Mouse (Mus musculus): ENCODE measurements at regions not wholly inside any gene's neighbourhood (a gene's known extent, or its start where the extent isn't known, plus 50 kb on each side); places are given as distances from the start of the nearest gene placed in this dataset.

GRCm38 (mm10) chr4:55812846-55813245 is 280.6 kb upstream of the Klf4 start:
- no peak overlapping the region for H3K4me2 ChIP-seq
- no peaks in the 10 kb centered on the region for H3K9me3 ChIP-seq (replicated peaks)
- H3K36me3 ChIP-seq = no peaks in the 10 kb centered on the region
- H3K27me3 ChIP-seq = no peaks in the 10 kb centered on the region
- H3K4me3 ChIP-seq (replicated peaks) = no peak overlapping the region
- WGBS = 85% methylated on average over 8 of the region's 8 CpGs
- no peaks in the 10 kb centered on the region for H3K4me1 ChIP-seq
- H3K9ac ChIP-seq = no peak overlapping the region
- no peak overlapping the region for H3K27ac ChIP-seq
- no peak for ATAC-seq (replicated peaks; ENCODE audit: low FRiP score)

- Histone ChIP-seq H3K36me3 (no peaks in the 10 kb centered on the region), H3K9me3 (replicated peaks) (no peaks in the 10 kb centered on the region), H3K27me3 (no peaks in the 10 kb centered on the region), H3K27ac (no peak overlapping the region), H3K4me2 (no peak overlapping the region), H3K4me3 (replicated peaks) (no peak overlapping the region), H3K4me1 (no peaks in the 10 kb centered on the region), H3K9ac (no peak overlapping the region)
- ATAC-seq (replicated peaks; ENCODE audit: low FRiP score) = no peak
- 81% methylated on average over 3 of the region's 3 CpGs for WGBS
Observed at GRCm38 (mm10) chr4:55811656-55812055, 279.4 kb upstream of the Klf4 start.

- no peak overlapping the region for H3K9ac ChIP-seq
- WGBS = 70% methylated on average over 5 of the region's 5 CpGs
Observed at GRCm38 (mm10) chr4:55808501-55808900, 276.2 kb upstream of the Klf4 start.

DNA sequence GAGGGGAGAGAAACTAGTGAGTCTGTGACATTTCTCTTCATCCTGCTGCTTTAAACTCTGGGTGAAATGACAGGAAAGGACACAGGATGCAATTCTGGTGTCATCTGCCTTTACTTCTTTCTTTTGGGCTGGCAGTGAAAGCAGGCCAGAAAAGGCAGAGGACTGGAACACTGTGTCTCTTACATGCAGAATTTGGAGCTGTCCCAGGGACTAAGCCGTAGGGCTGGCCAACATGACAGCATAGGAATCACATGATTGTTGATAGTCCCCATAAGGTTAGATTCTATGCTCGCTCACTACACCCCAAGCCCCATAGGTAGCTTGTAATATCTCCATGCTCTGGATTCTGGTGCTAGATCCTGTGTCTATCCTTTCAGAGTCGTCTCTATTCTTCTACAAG is 274.5 kb upstream of the Klf4 start:
- H3K9me3 ChIP-seq (replicated peaks) = no peaks in the 10 kb centered on the region
- H3K9ac ChIP-seq = no peak overlapping the region
- no peak overlapping the region for H3K27ac ChIP-seq
- ATAC-seq (replicated peaks; ENCODE audit: low FRiP score) = no peak
- H3K4me1 ChIP-seq = no peaks in the 10 kb centered on the region
- H3K4me3 ChIP-seq (replicated peaks) = no peak overlapping the region
- H3K27me3 ChIP-seq = no peaks in the 10 kb centered on the region
- no peak overlapping the region for H3K4me2 ChIP-seq
- H3K36me3 ChIP-seq = no peaks in the 10 kb centered on the region
- WGBS = 90% methylated on average over 3 of the region's 3 CpGs

More at GRCm38 (mm10) chr4:55808501-55808900, 276.2 kb upstream of the Klf4 start:
- H3K27ac ChIP-seq = no peak overlapping the region
- no peak overlapping the region for H3K4me2 ChIP-seq
- no peak for ATAC-seq (replicated peaks; ENCODE audit: low FRiP score)
- H3K4me1 ChIP-seq = no peaks in the 10 kb centered on the region
- H3K36me3 ChIP-seq = no peaks in the 10 kb centered on the region
- no peak overlapping the region for H3K4me3 ChIP-seq (replicated peaks)
- H3K27me3 ChIP-seq = no peaks in the 10 kb centered on the region
- H3K9me3 ChIP-seq (replicated peaks) = no peaks in the 10 kb centered on the region

GRCm38 (mm10) chr4:55805255-55806051 is 273.2 kb upstream of the Klf4 start:
- H3K9me3 ChIP-seq (replicated peaks) = no peaks in the 10 kb centered on the region
- no peak overlapping the region for H3K4me2 ChIP-seq
- no peaks in the 10 kb centered on the region for H3K27me3 ChIP-seq
- H3K36me3 ChIP-seq = no peaks in the 10 kb centered on the region
- H3K4me1 ChIP-seq = no peaks in the 10 kb centered on the region
- H3K27ac ChIP-seq = no peak overlapping the region
- H3K9ac ChIP-seq = no peak overlapping the region
- ATAC-seq (replicated peaks; ENCODE audit: low FRiP score) = no peak
- 89% methylated on average over 6 of the region's 6 CpGs for WGBS
- H3K4me3 ChIP-seq (replicated peaks) = no peak overlapping the region

- Histone ChIP-seq H3K9ac (no peak overlapping the region), H3K4me1 (no peaks in the 10 kb centered on the region), H3K27me3 (no peaks in the 10 kb centered on the region), H3K9me3 (replicated peaks) (no peaks in the 10 kb centered on the region), H3K36me3 (no peaks in the 10 kb centered on the region), H3K4me2 (no peak overlapping the region), H3K4me3 (replicated peaks) (no peak overlapping the region), H3K27ac (no peak overlapping the region)
- WGBS = 78% methylated on average over 4 of the region's 4 CpGs
- no peak for ATAC-seq (replicated peaks; ENCODE audit: low FRiP score)
Observed at GRCm38 (mm10) chr4:55802101-55802500, 269.8 kb upstream of the Klf4 start.

DNA sequence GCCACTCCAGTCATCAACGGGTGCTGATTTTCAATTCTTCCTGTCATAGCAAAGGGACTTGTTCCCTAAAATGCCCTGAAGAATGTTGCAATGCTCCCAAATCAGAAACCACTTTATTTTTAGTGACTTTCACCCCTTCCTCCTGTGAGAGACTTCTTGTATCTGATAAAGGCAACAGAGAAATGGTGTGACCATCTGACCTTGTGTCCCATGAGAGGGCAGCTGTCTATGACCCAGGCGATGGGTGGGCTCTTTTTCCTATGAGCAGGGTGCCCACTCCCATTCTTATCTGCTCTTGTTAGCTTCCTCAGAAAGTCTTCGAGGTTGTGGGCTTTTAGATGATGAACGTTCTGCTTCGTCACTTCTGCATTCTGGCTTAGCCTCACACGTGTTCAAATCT is 265.8 kb upstream of the Klf4 start:
- Histone ChIP-seq H3K9ac (no peak overlapping the region), H3K9me3 (replicated peaks) (no peaks in the 10 kb centered on the region), H3K27me3 (no peaks in the 10 kb centered on the region), H3K36me3 (no peaks in the 10 kb centered on the region), H3K4me3 (replicated peaks) (no peak overlapping the region), H3K4me2 (no peak overlapping the region), H3K27ac (no peak overlapping the region), H3K4me1 (no peaks in the 10 kb centered on the region)
- 82% methylated on average over 6 of the region's 6 CpGs for WGBS
- ATAC-seq (replicated peaks; ENCODE audit: low FRiP score) = no peak

DNA sequence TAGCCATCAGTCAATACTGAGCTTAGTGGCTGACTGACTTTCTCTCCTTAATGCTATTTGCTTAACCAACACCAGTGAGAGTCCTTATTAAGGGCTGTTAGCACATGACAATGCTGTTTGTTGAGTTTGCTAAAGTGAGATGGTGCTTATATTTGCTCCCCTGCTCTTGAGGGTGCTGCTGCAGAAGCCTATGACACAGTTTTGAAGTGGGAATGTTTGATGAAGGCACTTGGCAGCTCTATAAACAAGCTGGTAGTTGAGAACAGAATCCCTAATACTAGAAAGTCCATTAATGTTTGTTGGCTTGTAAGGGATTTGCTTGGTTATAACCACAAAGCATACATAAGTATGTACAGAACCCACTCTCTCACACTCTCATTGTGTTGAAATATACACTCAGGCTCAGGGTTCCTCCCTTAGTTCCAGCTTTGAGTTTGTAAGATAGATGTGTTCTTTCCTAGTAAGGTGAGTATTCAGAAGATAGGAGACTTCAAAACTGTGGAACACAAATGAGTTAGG is 249.1 kb upstream of the Klf4 start:
- Histone ChIP-seq H3K9me3 (replicated peaks) (no peaks in the 10 kb centered on the region), H3K27ac (no peak overlapping the region), H3K27me3 (no peaks in the 10 kb centered on the region), H3K4me2 (no peak overlapping the region), H3K4me1 (no peaks in the 10 kb centered on the region), H3K4me3 (replicated peaks) (no peak overlapping the region), H3K36me3 (no peaks in the 10 kb centered on the region), H3K9ac (no peak overlapping the region)
- ATAC-seq (replicated peaks; ENCODE audit: low FRiP score) = no peak

DNA sequence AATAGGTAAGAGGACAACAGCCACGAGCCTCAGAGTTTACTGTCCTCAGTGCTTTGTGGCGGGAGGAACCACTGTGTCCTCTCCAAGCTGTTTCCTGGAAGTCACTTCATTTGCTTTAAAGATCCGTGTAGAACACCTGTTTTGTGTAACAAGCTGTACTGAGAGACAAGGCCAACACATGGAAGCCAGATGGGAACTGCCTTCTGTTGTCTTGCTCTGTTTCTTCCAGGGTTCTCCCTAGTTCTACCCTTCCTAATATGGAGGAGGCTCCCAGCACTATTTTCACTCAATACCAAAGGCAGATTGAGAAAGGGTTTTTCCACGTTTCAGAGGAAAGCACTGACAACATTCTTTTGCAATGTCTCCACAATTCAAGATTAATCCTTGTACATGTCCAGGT is 247.3 kb upstream of the Klf4 start:
- no peak overlapping the region for H3K4me3 ChIP-seq (replicated peaks)
- no peaks in the 10 kb centered on the region for H3K9me3 ChIP-seq (replicated peaks)
- WGBS = 70% methylated on average over 4 of the region's 4 CpGs
- H3K27me3 ChIP-seq = no peaks in the 10 kb centered on the region
- no peak overlapping the region for H3K27ac ChIP-seq
- H3K36me3 ChIP-seq = no peaks in the 10 kb centered on the region
- H3K4me1 ChIP-seq = no peaks in the 10 kb centered on the region
- ATAC-seq (replicated peaks; ENCODE audit: low FRiP score) = no peak
- no peak overlapping the region for H3K9ac ChIP-seq
- H3K4me2 ChIP-seq = no peak overlapping the region

GRCm38 (mm10) chr4:55775858-55776257 is 243.6 kb upstream of the Klf4 start:
- ATAC-seq (replicated peaks; ENCODE audit: low FRiP score) = no peak
- no peak overlapping the region for H3K27ac ChIP-seq
- H3K27me3 ChIP-seq = no peaks in the 10 kb centered on the region
- H3K4me2 ChIP-seq = no peak overlapping the region
- no peaks in the 10 kb centered on the region for H3K4me1 ChIP-seq
- H3K9ac ChIP-seq = no peak overlapping the region
- H3K36me3 ChIP-seq = no peaks in the 10 kb centered on the region
- 43% methylated on average over 7 of the region's 7 CpGs for WGBS
- no peak overlapping the region for H3K4me3 ChIP-seq (replicated peaks)
- H3K9me3 ChIP-seq (replicated peaks) = no peaks in the 10 kb centered on the region

DNA sequence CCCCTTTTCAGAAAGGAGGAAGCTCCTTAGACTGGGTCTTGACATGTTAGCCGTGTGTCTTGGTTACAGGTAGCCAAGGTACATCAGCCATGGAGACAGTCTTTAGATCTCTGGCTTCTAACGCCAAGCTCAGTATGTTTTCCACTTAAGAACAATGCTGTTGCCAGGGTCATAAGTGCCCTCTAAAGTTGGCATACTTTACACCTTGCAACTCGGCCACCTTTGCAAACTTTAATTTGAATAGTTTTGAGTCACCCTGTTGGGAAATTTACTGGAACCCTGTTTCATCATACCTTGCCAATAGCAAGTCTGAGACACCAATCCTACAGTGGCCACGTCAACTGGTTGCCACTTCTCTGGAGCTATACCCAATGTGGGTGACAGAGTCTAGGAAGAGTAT is 242.3 kb upstream of the Klf4 start:
- Histone ChIP-seq H3K4me1 (no peaks in the 10 kb centered on the region), H3K27ac (no peak overlapping the region), H3K36me3 (no peaks in the 10 kb centered on the region), H3K4me2 (no peak overlapping the region), H3K27me3 (no peaks in the 10 kb centered on the region), H3K4me3 (replicated peaks) (no peak overlapping the region), H3K9ac (no peak overlapping the region), H3K9me3 (replicated peaks) (no peaks in the 10 kb centered on the region)
- 88% methylated on average over 4 of the region's 4 CpGs for WGBS
- no peak for ATAC-seq (replicated peaks; ENCODE audit: low FRiP score)

DNA sequence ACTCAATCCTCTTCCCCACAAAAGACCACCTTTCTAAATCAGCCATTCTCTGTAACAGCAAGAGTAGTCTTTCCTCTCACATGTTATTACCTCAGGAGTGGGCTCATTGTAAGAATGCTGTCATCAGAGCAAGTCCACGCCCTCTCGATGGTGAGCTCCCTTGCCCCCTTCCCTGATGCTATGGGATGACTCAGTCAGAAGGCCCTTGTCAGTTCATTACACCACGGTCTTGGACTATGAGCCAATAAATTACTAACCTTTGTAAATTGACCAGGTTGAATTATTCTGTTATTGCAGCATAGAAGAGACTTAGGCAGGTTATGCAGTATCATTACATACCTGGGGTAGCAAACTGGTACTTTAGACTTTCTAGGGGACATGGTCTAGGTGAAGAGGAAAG is 237.4 kb upstream of the Klf4 start:
- Histone ChIP-seq H3K9ac (no peak overlapping the region), H3K27me3 (no peaks in the 10 kb centered on the region), H3K27ac (no peak overlapping the region), H3K4me2 (no peak overlapping the region), H3K36me3 (no peaks in the 10 kb centered on the region), H3K9me3 (replicated peaks) (no peaks in the 10 kb centered on the region), H3K4me3 (replicated peaks) (no peak overlapping the region), H3K4me1 (no peaks in the 10 kb centered on the region)
- WGBS = 89% methylated on average over 3 of the region's 3 CpGs
- ATAC-seq (replicated peaks; ENCODE audit: low FRiP score) = no peak

DNA sequence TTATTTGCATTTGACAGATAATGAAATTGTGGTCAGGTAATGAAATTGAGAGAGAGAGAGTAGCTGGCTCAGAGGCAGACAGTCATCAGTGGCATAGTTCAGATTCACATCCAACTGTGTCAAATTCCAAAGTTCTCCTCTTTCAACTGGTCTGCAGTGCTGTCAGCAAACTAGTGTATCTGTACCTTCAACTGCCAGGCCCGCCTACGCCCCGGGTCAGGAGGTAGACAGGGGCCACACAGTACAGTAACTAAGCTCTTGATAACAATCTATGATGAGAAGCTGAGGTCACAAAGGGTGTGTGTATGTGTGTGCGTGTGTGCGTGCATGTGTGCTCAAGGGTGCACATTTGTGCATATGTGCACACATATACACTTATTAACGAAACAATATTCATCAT is 236.1 kb upstream of the Klf4 start:
- Histone ChIP-seq H3K4me2 (no peak overlapping the region), H3K36me3 (no peaks in the 10 kb centered on the region), H3K9ac (no peak overlapping the region), H3K4me1 (no peaks in the 10 kb centered on the region), H3K9me3 (replicated peaks) (no peaks in the 10 kb centered on the region), H3K4me3 (replicated peaks) (no peak overlapping the region), H3K27me3 (no peaks in the 10 kb centered on the region), H3K27ac (no peak overlapping the region)
- no peak for ATAC-seq (replicated peaks; ENCODE audit: low FRiP score)
- 86% methylated on average over 6 of the region's 6 CpGs for WGBS

Measured in kidney, embryonic 15.5 days (tissue).